Comparison of ENCODE assay signal across 13 mouse cellular contexts in genomic region chr13:94207973-94208372, GRCm38 (mm10).
A peak's percentile ranks its signal among the peaks of the same experiment; 100 is the strongest.
DNase-seq lines count a peak whose midpoint lies in the region.
"Had no signal": no experiment of that assay in that cellular context is flagged by ENCODE, and none has a peak within 500 bp of the region (broad histone marks: within the 10 kb centered on the region; RNA-seq: fewer than 3 reads in every experiment).

No protein-coding gene starts in this region.

- DNase-seq in heart, adult 11 months: peak; percentile 85
- no peak for DNase-seq in heart, adult 9 months (ENCODE audit: low spot score in 2 of 2)
- DNase-seq: adrenal gland, adult 2 months; adrenal gland, adult 8-10 months; adrenal gland, postnatal 10 days; adrenal gland, postnatal 14 days; adrenal gland, postnatal 25 days; adrenal gland, postnatal 36 days; B cell, adult 2 months; cerebellum, adult 11 months; cerebellum, adult 11-12 months; cerebellum, adult 18-20 months; cerebellum, adult 2 months had no signal
